Mouse (Mus musculus) common myeloid progenitor, adult 5-6 weeks (primary cell): ENCODE measurements around the gene Col6a6. TPM values are rescaled to one million over a fixed set of nuclear protein-coding genes. Genes with fewer than 3 reads are reported as not detected.

Source experiments
- ATAC-seq: replicated peaks from 2 replicates; pipeline ENCODE4 v1.8.0; 2016; ENCODE audit warnings: low read depth, mild to moderate bottlenecking, moderate TSS enrichment, inconsistent platforms; ENCODE audit not compliant: poor library complexity, severe bottlenecking
- total RNA-seq: library from RNA; stranded (forward); fragments of 200-1000, 187-1606 nt; gene quantifications from 2 replicates; pipeline ENCODE4 v1.2.3, GENCODE M21; 2017

Gene Col6a6
- total RNA-seq, 1 experiment from 2014 or later, result not detected

GRCm38 (mm10) chr9:105758173-105758765 lies 69.7 kb downstream of the Col6a6 start:
- no peak for ATAC-seq

GRCm38 (mm10) chr9:105754256-105754655 lies 73.7 kb downstream of the Col6a6 start:
- no peak for ATAC-seq

- ATAC-seq, result no peak
These were observed 82.1 kb downstream of the Col6a6 start for GRCm38 (mm10) chr9:105745861-105746260.

GRCm38 (mm10) chr9:105740413-105740812 lies 87.5 kb downstream of the Col6a6 start:
- no peak for ATAC-seq

GRCm38 (mm10) chr9:105739446-105739845 lies 88.5 kb downstream of the Col6a6 start:
- ATAC-seq, result no peak

- ATAC-seq, result no peak
These were observed 90.5 kb downstream of the Col6a6 start for GRCm38 (mm10) chr9:105737448-105737847.

- no peak for ATAC-seq
These were observed 92.8 kb downstream of the Col6a6 start for GRCm38 (mm10) chr9:105735195-105735594.

- ATAC-seq, result no peak
These were observed 93.3 kb downstream of the Col6a6 start for GRCm38 (mm10) chr9:105734651-105735050.

- ATAC-seq, result no peak
These were observed 96.0 kb downstream of the Col6a6 start for GRCm38 (mm10) chr9:105731976-105732375.

GRCm38 (mm10) chr9:105720430-105720829 lies 107.5 kb downstream of the Col6a6 start:
- no peak for ATAC-seq

- no peak for ATAC-seq
These were observed 108.0 kb downstream of the Col6a6 start for GRCm38 (mm10) chr9:105719851-105720395.

GRCm38 (mm10) chr9:105719367-105719766 lies 108.6 kb downstream of the Col6a6 start:
- no peak for ATAC-seq

GRCm38 (mm10) chr9:105712049-105712448 lies 115.9 kb downstream of the Col6a6 start:
- no peak for ATAC-seq

GRCm38 (mm10) chr9:105705011-105705410 lies 122.9 kb downstream of the Col6a6 start:
- ATAC-seq, result no peak

- ATAC-seq, result no peak
These were observed 123.6 kb downstream of the Col6a6 start for GRCm38 (mm10) chr9:105704226-105704932.

- no peak for ATAC-seq
These were observed 126.0 kb downstream of the Col6a6 start for GRCm38 (mm10) chr9:105701966-105702365.

- ATAC-seq, result no peak
These were observed 127.3 kb downstream of the Col6a6 start for GRCm38 (mm10) chr9:105700702-105701101.

- ATAC-seq, result no peak
These were observed 130.1 kb downstream of the Col6a6 start for GRCm38 (mm10) chr9:105697764-105698396.

GRCm38 (mm10) chr9:105696818-105697564 lies 131.0 kb downstream of the Col6a6 start:
- no peak for ATAC-seq

GRCm38 (mm10) chr9:105693854-105694253 lies 134.1 kb downstream of the Col6a6 start:
- ATAC-seq, result peak; percentile 63
